Mouse (Mus musculus): ENCODE measurements around the gene Tcl1b2. TPM values are rescaled to one million over a fixed set of nuclear protein-coding genes. Genes with fewer than 3 reads are reported as not detected.
"Not testable (repeated sequence)": the region's sequence is repeated elsewhere in the genome, so short reads cannot be mapped to it uniquely, and the experiment has no call there.

The Tcl1b2 gene
- total RNA-seq (2021), result not detected

- no peak for DNase-seq
- intact Hi-C loops (cut with DNase I), result no loop called here
These were observed at the start of gene Tcl1b2 for GRCm38 (mm10) chr12:105145714-105146113. TSS of gene Tcl1b2 (plus strand) at chr12:105146014.

- no peak for DNase-seq
- intact Hi-C loops (cut with DNase I), result loop anchor here (5.0 kb wide), 1 partner anchor 147 kb away; no protein-coding TSS in a partner anchor
These were observed 46.3 kb upstream of the Tcl1b2 start for GRCm38 (mm10) chr12:105099466-105100044.

- intact Hi-C loops (cut with DNase I), result loop anchor here (5.0 kb wide), 1 partner anchor 151 kb away; no protein-coding TSS in a partner anchor
- no peak for DNase-seq
These were observed 42.9 kb upstream of the Tcl1b2 start for GRCm38 (mm10) chr12:105102901-105103300.

- intact Hi-C loops (cut with DNase I), result loop anchor here (1.0 to 5.0 kb wide), 2 partner anchors 53 to 152 kb away; no protein-coding TSS in a partner anchor
- DNase-seq, result peak; percentile 53 to 77
These were observed 41.8 kb upstream of the Tcl1b2 start for GRCm38 (mm10) chr12:105104036-105104435.

GRCm38 (mm10) chr12:105105326-105105725 is 40.5 kb upstream of the Tcl1b2 start:
- intact Hi-C loops (cut with DNase I), result no loop called here
- DNase-seq, result no peak

GRCm38 (mm10) chr12:105108856-105109255 is 37.0 kb upstream of the Tcl1b2 start:
- no peak for DNase-seq
- intact Hi-C loops (cut with DNase I), result no loop called here

GRCm38 (mm10) chr12:105109406-105109805 is 36.4 kb upstream of the Tcl1b2 start:
- intact Hi-C loops (cut with DNase I), result no loop called here
- no peak for DNase-seq

- intact Hi-C loops (cut with DNase I), result no loop called here
These were observed 36.0 kb upstream of the Tcl1b2 start for GRCm38 (mm10) chr12:105109812-105110211.

GRCm38 (mm10) chr12:105112321-105112988 is 33.4 kb upstream of the Tcl1b2 start:
- intact Hi-C loops (cut with DNase I), result no loop called here
- no peak for DNase-seq

More at GRCm38 (mm10) chr12:105109812-105110211, 36.0 kb upstream of the Tcl1b2 start:
- no peak for DNase-seq

GRCm38 (mm10) chr12:105116648-105117047 is 29.2 kb upstream of the Tcl1b2 start:
- no peak for DNase-seq
- intact Hi-C loops (cut with DNase I), result no loop called here

GRCm38 (mm10) chr12:105125362-105125761 is 20.5 kb upstream of the Tcl1b2 start:
- DNase-seq, result no peak
- intact Hi-C loops (cut with DNase I), result no loop called here

- intact Hi-C loops (cut with DNase I), result no loop called here
- no peak for DNase-seq
These were observed 19.3 kb upstream of the Tcl1b2 start for GRCm38 (mm10) chr12:105126516-105126915.

GRCm38 (mm10) chr12:105127607-105128006 is 18.2 kb upstream of the Tcl1b2 start:
- DNase-seq, result no peak
- intact Hi-C loops (cut with DNase I), result no loop called here

- intact Hi-C loops (cut with DNase I); DNase-seq: not testable (repeated sequence)
These were observed 16.2 kb upstream of the Tcl1b2 start for GRCm38 (mm10) chr12:105129494-105130205.

- intact Hi-C loops (cut with DNase I); DNase-seq: not testable (repeated sequence)
These were observed 11.6 kb upstream of the Tcl1b2 start for GRCm38 (mm10) chr12:105134167-105134566.

- intact Hi-C loops (cut with DNase I), result not testable (repeated sequence)
These were observed 11.0 kb upstream of the Tcl1b2 start for GRCm38 (mm10) chr12:105134826-105135225.

GRCm38 (mm10) chr12:105137729-105138128 is 8.1 kb upstream of the Tcl1b2 start:
- intact Hi-C loops (cut with DNase I); DNase-seq: not testable (repeated sequence)

More at GRCm38 (mm10) chr12:105134826-105135225, 11.0 kb upstream of the Tcl1b2 start:
- not testable (repeated sequence) for DNase-seq

- no peak for DNase-seq
- intact Hi-C loops (cut with DNase I), result no loop called here
These were observed 2.7 kb upstream of the Tcl1b2 start for GRCm38 (mm10) chr12:105143096-105143495.

- intact Hi-C loops (cut with DNase I); DNase-seq: not testable (repeated sequence)
These were observed 886 bp upstream of the Tcl1b2 start for GRCm38 (mm10) chr12:105144928-105145327.

- peak in 1 of 2 experiments; percentile 1 for DNase-seq
- intact Hi-C loops (cut with DNase I), result not testable (repeated sequence)
These were observed 9.5 kb downstream of the Tcl1b2 start for GRCm38 (mm10) chr12:105155286-105155685.

- intact Hi-C loops (cut with DNase I), result no loop called here
- no peak for DNase-seq
These were observed 13.0 kb downstream of the Tcl1b2 start for GRCm38 (mm10) chr12:105158842-105159241.

All from heart, postnatal 36 days (tissue).